Mouse (Mus musculus) brain, embryonic 14.5 days (tissue): ENCODE measurements at regions not wholly inside any gene's neighbourhood (a gene's known extent, or its start where the extent isn't known, plus 50 kb on each side); places are given as distances from the start of the nearest gene placed in this dataset.

Experiments
- CTCF ChIP-seq: fragments of 200-500 bp; IDR thresholded peaks from 2 replicates; pipeline ENCODE4 v1.5.1; 2012; ENCODE audit warnings: inconsistent platforms, mild to moderate bottlenecking, moderate library complexity, borderline replicate concordance; ENCODE audit not compliant: insufficient read depth, insufficient read length; ENCODE audit errors: extremely low read depth
- POLR2A ChIP-seq: fragments of 200-500 bp; IDR thresholded peaks from 2 replicates; pipeline ENCODE4 v1.6.1; 2012; ENCODE audit warnings: mild to moderate bottlenecking, inconsistent platforms, borderline replicate concordance; ENCODE audit not compliant: poor library complexity, insufficient read depth, insufficient read length, severe bottlenecking; ENCODE audit errors: extremely low read depth

DNA sequence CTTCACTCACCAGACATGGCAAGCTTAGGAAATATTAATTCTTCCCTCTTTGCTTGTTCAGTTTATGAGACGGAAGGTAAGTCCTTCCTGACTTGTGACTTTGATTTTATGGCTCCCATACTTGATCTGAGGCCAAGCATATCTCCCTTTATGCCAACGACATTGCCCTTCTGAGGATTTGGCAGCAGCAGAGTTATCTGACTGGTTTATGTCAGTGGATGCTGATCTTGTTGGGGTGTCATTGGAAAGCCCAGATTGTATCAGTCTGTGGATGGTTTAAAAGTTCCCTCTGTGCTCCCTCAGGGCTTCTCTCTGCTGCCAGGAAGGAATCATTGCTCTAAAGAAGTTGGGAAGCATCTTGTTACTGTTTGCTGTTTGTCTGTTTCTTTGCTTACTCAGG, 242.5 kb downstream of the Hhipl2 start:
- no peak for TF ChIP-seq CTCF
- no peak for TF ChIP-seq POLR2A
